Mouse (Mus musculus): ENCODE results near the gene Pspc1. TPM values are rescaled to one million over a fixed set of nuclear protein-coding genes. Genes with fewer than 3 reads are reported as not detected.

Pspc1 gene
- polyA plus RNA-seq, 1 experiment from 2014 or later: 10.1 TPM

GRCm38 (mm10) chr14:56740175-56740574, 37.9 kb downstream of the Pspc1 start:
- Histone ChIP-seq H3K4me2 (ENCODE audit: low read depth, low read length) (no peak overlapping the region), H3K9me3 (replicated peaks; ENCODE audit: control insufficient read depth, low read length) (no peaks in the 10 kb centered on the region), H3K9ac (ENCODE audit: low read depth, low read length) (no peak overlapping the region), H3K4me1 (ENCODE audit: control insufficient read depth, low read depth, low read length) (no peaks in the 10 kb centered on the region), H3K27ac (ENCODE audit: low read length) (no peak overlapping the region), H3K36me3 (ENCODE audit: control insufficient read depth, insufficient read depth) (peaks cover 3% of the 10 kb centered on the region; the same call in 1 of the 2 replicates), H3K27me3 (ENCODE audit: control insufficient read depth, insufficient read depth, low read depth, low read length) (no peaks in the 10 kb centered on the region), H3K4me3 (ENCODE audit: low read depth, low read length) (no peak overlapping the region)
- no peak for ATAC-seq (ENCODE audit: low read depth)
- WGBS (ENCODE audit: insufficient replicate concordance): 78% methylated on average over 1 of the region's 1 CpGs

GRCm38 (mm10) chr14:56726493-56726892, 51.6 kb downstream of the Pspc1 start:
- no peak overlapping the region for H3K9ac ChIP-seq (ENCODE audit: low read depth, low read length)
- H3K9me3 ChIP-seq (replicated peaks; ENCODE audit: control insufficient read depth, low read length): no peaks in the 10 kb centered on the region
- H3K27me3 ChIP-seq (ENCODE audit: control insufficient read depth, insufficient read depth, low read depth, low read length): no peaks in the 10 kb centered on the region
- no peak for ATAC-seq (ENCODE audit: low read depth)
- no peak overlapping the region for H3K4me3 ChIP-seq (ENCODE audit: low read depth, low read length)
- no peaks in the 10 kb centered on the region for H3K4me1 ChIP-seq (ENCODE audit: control insufficient read depth, low read depth, low read length)
- no peak overlapping the region for H3K27ac ChIP-seq (ENCODE audit: low read length)
- WGBS (ENCODE audit: insufficient replicate concordance): 29% methylated on average over 1 of the region's 1 CpGs
- H3K36me3 ChIP-seq (ENCODE audit: control insufficient read depth, insufficient read depth): peaks cover 5% of the 10 kb centered on the region
- no peak overlapping the region for H3K4me2 ChIP-seq (ENCODE audit: low read depth, low read length)

- WGBS (ENCODE audit: insufficient replicate concordance): 77% methylated on average over 4 of the region's 4 CpGs
- Histone ChIP-seq H3K4me2 (ENCODE audit: low read depth, low read length) (no peak overlapping the region), H3K27me3 (ENCODE audit: control insufficient read depth, insufficient read depth, low read depth, low read length) (no peaks in the 10 kb centered on the region), H3K4me1 (ENCODE audit: control insufficient read depth, low read depth, low read length) (peaks cover 5% of the 10 kb centered on the region; the same call in 1 of the 2 replicates), H3K27ac (ENCODE audit: low read length) (no peak overlapping the region), H3K9ac (ENCODE audit: low read depth, low read length) (no peak overlapping the region), H3K9me3 (replicated peaks; ENCODE audit: control insufficient read depth, low read length) (no peaks in the 10 kb centered on the region), H3K4me3 (ENCODE audit: low read depth, low read length) (no peak overlapping the region), H3K36me3 (ENCODE audit: control insufficient read depth, insufficient read depth) (peaks cover 1% of the 10 kb centered on the region; the same call in 1 of the 2 replicates)
- ATAC-seq (ENCODE audit: low read depth): no peak
Measured at GRCm38 (mm10) chr14:56705687-56706086, 72.4 kb downstream of the Pspc1 start.

GRCm38 (mm10) chr14:56702644-56703043, 75.5 kb downstream of the Pspc1 start:
- H3K4me2 ChIP-seq (ENCODE audit: low read depth, low read length): no peak overlapping the region
- no peak overlapping the region for H3K4me3 ChIP-seq (ENCODE audit: low read depth, low read length)
- no peaks in the 10 kb centered on the region for H3K9me3 ChIP-seq (replicated peaks; ENCODE audit: control insufficient read depth, low read length)
- no peaks in the 10 kb centered on the region for H3K27me3 ChIP-seq (ENCODE audit: control insufficient read depth, insufficient read depth, low read depth, low read length)
- no peak overlapping the region for H3K9ac ChIP-seq (ENCODE audit: low read depth, low read length)
- H3K36me3 ChIP-seq (ENCODE audit: control insufficient read depth, insufficient read depth): peaks cover 17% of the 10 kb centered on the region
- H3K4me1 ChIP-seq (ENCODE audit: control insufficient read depth, low read depth, low read length): peaks cover 5% of the 10 kb centered on the region; the same call in 1 of the 2 replicates
- peak; percentile 35; the same call in 1 of the 2 replicates for ATAC-seq (ENCODE audit: low read depth)
- H3K27ac ChIP-seq (ENCODE audit: low read length): no peak overlapping the region
- 35% methylated on average over 4 of the region's 4 CpGs for WGBS (ENCODE audit: insufficient replicate concordance)

- no peaks in the 10 kb centered on the region for H3K27me3 ChIP-seq (ENCODE audit: control insufficient read depth, insufficient read depth, low read depth, low read length)
- no peaks in the 10 kb centered on the region for H3K9me3 ChIP-seq (replicated peaks; ENCODE audit: control insufficient read depth, low read length)
- no peak overlapping the region for H3K27ac ChIP-seq (ENCODE audit: low read length)
- H3K9ac ChIP-seq (ENCODE audit: low read depth, low read length): no peak overlapping the region
- peaks cover 47% of the 10 kb centered on the region for H3K36me3 ChIP-seq (ENCODE audit: control insufficient read depth, insufficient read depth)
- no peak overlapping the region for H3K4me3 ChIP-seq (ENCODE audit: low read depth, low read length)
- no peaks in the 10 kb centered on the region for H3K4me1 ChIP-seq (ENCODE audit: control insufficient read depth, low read depth, low read length)
- no peak for ATAC-seq (ENCODE audit: low read depth)
- no peak overlapping the region for H3K4me2 ChIP-seq (ENCODE audit: low read depth, low read length)
- WGBS (ENCODE audit: insufficient replicate concordance): 84% methylated on average over 5 of the region's 5 CpGs
Measured at GRCm38 (mm10) chr14:56697836-56698235, 80.3 kb downstream of the Pspc1 start.

GRCm38 (mm10) chr14:56695495-56695894, 82.6 kb downstream of the Pspc1 start:
- peaks cover 53% of the 10 kb centered on the region for H3K36me3 ChIP-seq (ENCODE audit: control insufficient read depth, insufficient read depth)
- no peaks in the 10 kb centered on the region for H3K9me3 ChIP-seq (replicated peaks; ENCODE audit: control insufficient read depth, low read length)
- no peak overlapping the region for H3K4me2 ChIP-seq (ENCODE audit: low read depth, low read length)
- WGBS (ENCODE audit: insufficient replicate concordance): 44% methylated on average over 3 of the region's 3 CpGs
- no peak overlapping the region for H3K9ac ChIP-seq (ENCODE audit: low read depth, low read length)
- no peak overlapping the region for H3K4me3 ChIP-seq (ENCODE audit: low read depth, low read length)
- ATAC-seq (ENCODE audit: low read depth): no peak
- no peaks in the 10 kb centered on the region for H3K4me1 ChIP-seq (ENCODE audit: control insufficient read depth, low read depth, low read length)
- H3K27ac ChIP-seq (ENCODE audit: low read length): no peak overlapping the region
- H3K27me3 ChIP-seq (ENCODE audit: control insufficient read depth, insufficient read depth, low read depth, low read length): no peaks in the 10 kb centered on the region

- Histone ChIP-seq H3K9ac (ENCODE audit: low read depth, low read length) (no peak overlapping the region), H3K4me1 (ENCODE audit: control insufficient read depth, low read depth, low read length) (no peaks in the 10 kb centered on the region), H3K27me3 (ENCODE audit: control insufficient read depth, insufficient read depth, low read depth, low read length) (no peaks in the 10 kb centered on the region), H3K4me3 (ENCODE audit: low read depth, low read length) (no peak overlapping the region), H3K4me2 (ENCODE audit: low read depth, low read length) (no peak overlapping the region), H3K36me3 (ENCODE audit: control insufficient read depth, insufficient read depth) (peaks cover 39% of the 10 kb centered on the region), H3K9me3 (replicated peaks; ENCODE audit: control insufficient read depth, low read length) (no peaks in the 10 kb centered on the region), H3K27ac (ENCODE audit: low read length) (no peak overlapping the region)
- ATAC-seq (ENCODE audit: low read depth): no peak
- 68% methylated on average over 1 of the region's 1 CpGs for WGBS (ENCODE audit: insufficient replicate concordance)
Measured at GRCm38 (mm10) chr14:56689766-56690165, 88.3 kb downstream of the Pspc1 start.

GRCm38 (mm10) chr14:56689116-56689515, 89.0 kb downstream of the Pspc1 start:
- H3K9ac ChIP-seq (ENCODE audit: low read depth, low read length): no peak overlapping the region
- H3K36me3 ChIP-seq (ENCODE audit: control insufficient read depth, insufficient read depth): peaks cover 35% of the 10 kb centered on the region
- 59% methylated on average over 1 of the region's 1 CpGs for WGBS (ENCODE audit: insufficient replicate concordance)
- ATAC-seq (ENCODE audit: low read depth): no peak
- H3K9me3 ChIP-seq (replicated peaks; ENCODE audit: control insufficient read depth, low read length): no peaks in the 10 kb centered on the region
- no peak overlapping the region for H3K27ac ChIP-seq (ENCODE audit: low read length)
- H3K27me3 ChIP-seq (ENCODE audit: control insufficient read depth, insufficient read depth, low read depth, low read length): no peaks in the 10 kb centered on the region
- H3K4me3 ChIP-seq (ENCODE audit: low read depth, low read length): no peak overlapping the region
- no peaks in the 10 kb centered on the region for H3K4me1 ChIP-seq (ENCODE audit: control insufficient read depth, low read depth, low read length)
- H3K4me2 ChIP-seq (ENCODE audit: low read depth, low read length): no peak overlapping the region

- WGBS (ENCODE audit: insufficient replicate concordance): 45% methylated on average over 1 of the region's 1 CpGs
Measured at GRCm38 (mm10) chr14:56685426-56685825, 92.7 kb downstream of the Pspc1 start.

More at GRCm38 (mm10) chr14:56685426-56685825, 92.7 kb downstream of the Pspc1 start:
- peaks cover 20% of the 10 kb centered on the region; the same call in 1 of the 2 replicates for H3K36me3 ChIP-seq (ENCODE audit: control insufficient read depth, insufficient read depth)
- H3K9ac ChIP-seq (ENCODE audit: low read depth, low read length): no peak overlapping the region
- no peaks in the 10 kb centered on the region for H3K9me3 ChIP-seq (replicated peaks; ENCODE audit: control insufficient read depth, low read length)
- H3K4me1 ChIP-seq (ENCODE audit: control insufficient read depth, low read depth, low read length): no peaks in the 10 kb centered on the region
- no peak overlapping the region for H3K4me3 ChIP-seq (ENCODE audit: low read depth, low read length)
- H3K4me2 ChIP-seq (ENCODE audit: low read depth, low read length): no peak overlapping the region
- H3K27me3 ChIP-seq (ENCODE audit: control insufficient read depth, insufficient read depth, low read depth, low read length): no peaks in the 10 kb centered on the region
- no peak for ATAC-seq (ENCODE audit: low read depth)
- H3K27ac ChIP-seq (ENCODE audit: low read length): no peak overlapping the region
